Mouse (Mus musculus) C2C12 (cell line): Measurements from ENCODE around the gene Shroom2. TPM values are rescaled to one million over a fixed set of nuclear protein-coding genes. Genes with fewer than 3 reads are reported as not detected.
"Not testable (repeated sequence)": the region's sequence is repeated elsewhere in the genome, so short reads cannot be mapped to it uniquely, and the experiment has no call there.

ENCODE experiments used
- H3K27me3 ChIP-seq: one replicate; pipeline ENCODE4 v1.6.1; 2011; ENCODE audit not compliant: control insufficient read depth, insufficient read depth, insufficient read length
- H3K36me3 ChIP-seq: one replicate; pipeline ENCODE4 v1.6.1; 2011; ENCODE audit not compliant: control insufficient read depth, insufficient read depth
- H3K4me3 ChIP-seq: one replicate; pipeline ENCODE4 v1.5.1; 2011; ENCODE audit warnings: mild to moderate bottlenecking, control low read depth; ENCODE audit not compliant: poor library complexity, insufficient read depth, severe bottlenecking
- H3K79me2 ChIP-seq: one replicate; pipeline ENCODE4 v1.6.1; 2011; ENCODE audit not compliant: control insufficient read depth, insufficient read depth
- H3K79me3 ChIP-seq: one replicate; pipeline ENCODE4 v1.6.1; 2011; ENCODE audit warnings: low read depth, control low read depth
- H3ac ChIP-seq: one replicate; pipeline ENCODE3; 2011; ENCODE audit warnings: low read depth; ENCODE audit not compliant: control insufficient read depth, insufficient read length
- CEBPB ChIP-seq: IDR thresholded peaks from one replicate; pipeline ENCODE4 v1.6.1; 2011; ENCODE audit warnings: low read depth, mild to moderate bottlenecking, control low read depth, moderate library complexity
- CTCF ChIP-seq: IDR thresholded peaks from one replicate; pipeline ENCODE4 v1.5.1; 2011; ENCODE audit not compliant: control insufficient read depth, insufficient read depth, insufficient read length
- FOSL1 ChIP-seq: IDR thresholded peaks from one replicate; pipeline ENCODE4 v1.8.0; 2011; ENCODE audit warnings: mild to moderate bottlenecking, low read length; ENCODE audit not compliant: poor library complexity, insufficient read depth, severe bottlenecking
- MAX ChIP-seq: IDR thresholded peaks from one replicate; pipeline ENCODE4 v1.6.1; 2011; ENCODE audit warnings: mild to moderate bottlenecking, control low read depth
- MYOD1 ChIP-seq: IDR thresholded peaks from one replicate; pipeline ENCODE4 v1.6.1; 2011; ENCODE audit warnings: low read depth; ENCODE audit not compliant: control insufficient read depth, insufficient read length
- MYOG ChIP-seq: IDR thresholded peaks from one replicate; pipeline ENCODE4 v1.6.1; 2011; ENCODE audit not compliant: control insufficient read depth, insufficient read length; ENCODE audit errors: extremely low read depth
- USF1 ChIP-seq: IDR thresholded peaks from one replicate; pipeline ENCODE4 v1.6.1; 2011; ENCODE audit warnings: low read depth, mild to moderate bottlenecking, control low read depth, moderate library complexity
- polyA plus RNA-seq: library from polyadenylated mRNA; unstranded; fragments of >200 nt; fragmentation: generic; extraction: Trizol; gene quantifications from one replicate; pipeline ENCODE4 v1.2.1, GENCODE M21; 2012; ENCODE audit warnings: missing spikeins

Gene Shroom2
- polyA plus RNA-seq, 1 experiment = 0.08 TPM

- H3K79me2 ChIP-seq = no peaks in the 10 kb centered on the region
Measured at GRCm38 (mm10) chrX:152716693-152717092, 52.6 kb downstream of the Shroom2 start.

DNA sequence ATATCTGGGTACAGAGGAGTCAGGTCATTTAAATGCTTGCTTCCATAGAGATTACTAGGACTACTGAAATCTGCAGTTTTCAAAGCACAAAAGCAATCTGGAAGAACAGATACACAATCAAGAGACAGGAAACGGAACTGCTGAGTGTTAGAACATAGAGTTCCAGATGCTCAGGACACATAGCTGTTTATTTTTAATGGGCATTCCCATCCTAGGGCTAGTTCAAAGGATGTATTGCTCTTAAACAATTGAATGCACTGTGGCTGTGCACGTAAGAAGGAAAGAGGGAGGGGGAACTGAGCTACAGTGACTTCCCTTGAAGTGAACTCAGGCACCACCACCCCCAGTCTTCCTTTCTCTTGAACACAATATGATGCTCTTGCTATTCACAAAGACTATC lies 58.5 kb downstream of the Shroom2 start:
- H3K27me3 ChIP-seq = not testable (repeated sequence)

More at GRCm38 (mm10) chrX:152716693-152717092, 52.6 kb downstream of the Shroom2 start:
- no peak overlapping the region for H3ac ChIP-seq
- H3K27me3 ChIP-seq = no peaks in the 10 kb centered on the region
- H3K4me3 ChIP-seq = no peak overlapping the region
- no peaks in the 10 kb centered on the region for H3K36me3 ChIP-seq
- TF ChIP-seq CTCF (no peak), MAX (no peak), MYOG (no peak), MYOD1 (no peak), USF1 (no peak), FOSL1 (no peak), CEBPB (no peak)
- H3K79me3 ChIP-seq = no peaks in the 10 kb centered on the region

GRCm38 (mm10) chrX:152708359-152708758 lies 60.9 kb downstream of the Shroom2 start:
- no peak overlapping the region for H3K4me3 ChIP-seq
- no peak overlapping the region for H3ac ChIP-seq
- TF ChIP-seq MYOD1 = no peak
- TF ChIP-seq MYOG = no peak
- H3K27me3 ChIP-seq = no peaks in the 10 kb centered on the region
- H3K79me3 ChIP-seq = no peaks in the 10 kb centered on the region
- H3K36me3 ChIP-seq = no peaks in the 10 kb centered on the region
- no peaks in the 10 kb centered on the region for H3K79me2 ChIP-seq

More for the DNA sequence above, 58.5 kb downstream of the Shroom2 start:
- H3K36me3 ChIP-seq, H3K4me3 ChIP-seq, H3ac ChIP-seq, H3K79me3 ChIP-seq, H3K79me2 ChIP-seq: not testable (repeated sequence)

DNA sequence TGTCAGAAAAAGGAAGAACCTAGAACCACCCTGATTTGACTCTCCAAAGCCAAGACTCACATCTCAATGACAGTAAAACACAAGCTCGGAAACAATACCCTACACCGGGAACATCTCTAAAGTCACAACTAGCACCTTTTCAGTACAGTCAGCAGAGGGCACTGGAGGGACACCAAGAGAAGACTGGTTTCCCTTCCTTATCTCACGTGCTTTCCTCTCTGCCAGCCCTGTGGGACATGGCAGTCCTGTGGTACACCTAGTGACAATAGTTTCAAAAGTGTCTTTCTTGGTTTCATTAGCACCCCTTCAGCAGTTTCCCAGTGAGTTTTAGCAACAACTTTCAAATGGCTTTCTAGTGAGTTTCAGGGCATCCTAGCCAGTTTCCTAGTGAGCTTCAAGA lies 63.9 kb downstream of the Shroom2 start:
- H3ac ChIP-seq = no peak overlapping the region
- no peaks in the 10 kb centered on the region for H3K79me2 ChIP-seq
- TF ChIP-seq USF1 = no peak
- no peak for TF ChIP-seq MAX
- TF ChIP-seq MYOD1 = no peak
- TF ChIP-seq CEBPB = no peak
- TF ChIP-seq MYOG = no peak
- no peak for TF ChIP-seq CTCF
- TF ChIP-seq FOSL1 = no peak
- no peaks in the 10 kb centered on the region for H3K79me3 ChIP-seq
- H3K27me3 ChIP-seq = no peaks in the 10 kb centered on the region
- no peak overlapping the region for H3K4me3 ChIP-seq
- H3K36me3 ChIP-seq = no peaks in the 10 kb centered on the region

GRCm38 (mm10) chrX:152703624-152704023 lies 65.6 kb downstream of the Shroom2 start:
- no peak overlapping the region for H3K4me3 ChIP-seq
- no peak overlapping the region for H3ac ChIP-seq
- no peaks in the 10 kb centered on the region for H3K27me3 ChIP-seq
- H3K36me3 ChIP-seq = no peaks in the 10 kb centered on the region
- TF ChIP-seq MYOD1 (no peak), CEBPB (no peak), CTCF (no peak), USF1 (no peak), FOSL1 (no peak), MYOG (no peak), MAX (no peak)
- no peaks in the 10 kb centered on the region for H3K79me3 ChIP-seq
- H3K79me2 ChIP-seq = no peaks in the 10 kb centered on the region

GRCm38 (mm10) chrX:152701679-152702078 lies 67.6 kb downstream of the Shroom2 start:
- H3ac ChIP-seq = no peak overlapping the region
- H3K4me3 ChIP-seq = no peak overlapping the region
- no peaks in the 10 kb centered on the region for H3K27me3 ChIP-seq
- no peaks in the 10 kb centered on the region for H3K79me2 ChIP-seq
- no peaks in the 10 kb centered on the region for H3K79me3 ChIP-seq
- TF ChIP-seq MAX (no peak), CTCF (no peak), MYOG (no peak), FOSL1 (no peak), USF1 (no peak), CEBPB (no peak), MYOD1 (no peak)
- no peaks in the 10 kb centered on the region for H3K36me3 ChIP-seq
